Mouse (Mus musculus) erythroblast, embryonic 14.5 days (primary cell): Measurements from ENCODE around the gene Ghdc.

Experiments used
- GATA1 ChIP-seq: IDR thresholded peaks from 2 replicates; pipeline ENCODE4 v1.6.1; 2012; ENCODE audit warnings: low read length, inconsistent platforms, mixed read lengths
- TAL1 ChIP-seq: IDR thresholded peaks from 3 replicates; pipeline ENCODE4 v1.6.1; 2012; ENCODE audit warnings: low read length, inconsistent platforms, mixed read lengths

- no peak for TF ChIP-seq GATA1
- TF ChIP-seq TAL1 = no peak
These were observed 7.9 kb downstream of the Ghdc start, which contains the start of gene Hcrt for GRCm38 (mm10) chr11:100762831-100763230.
